8 mouse cellular contexts compared by ENCODE assay signal in genomic region chr2:109917496-109918413, GRCm38 (mm10). TPM values are rescaled to one million over a fixed set of nuclear protein-coding genes. Genes with fewer than 3 reads are reported as not detected.
A peak's percentile ranks its signal among the peaks of the same experiment; 100 is the strongest.
DNase-seq lines count a peak whose midpoint lies in the region; ATAC-seq lines count a peak whose summit lies in the region.

Lgr4 (plus strand) TSS chr2:109917647.

- under 1% methylated on average over 91 of the region's 111 CpGs for WGBS in hindbrain, embryonic 12.5 days

- H3K4me1 ChIP-seq in hindbrain, embryonic 12.5 days, result peaks cover 34% of the 10 kb centered on the region

- H3K9ac ChIP-seq in hindbrain, embryonic 12.5 days, result peak within 1 kb of the TSS; percentile 98

- H3K36me3 ChIP-seq in hindbrain, embryonic 12.5 days, result no peaks in the 10 kb centered on the region

- DNase-seq in NIH3T3 (ENCODE audit: low read depth), result peak; percentile 97
- peak; percentile 93 to 96 for DNase-seq in cerebellum, postnatal 10 days
- peak; percentile 90 for DNase-seq in frontal cortex, postnatal 10 days (ENCODE audit: low spot score in 2 of 2)
- DNase-seq in layer of hippocampus, postnatal 14 days (ENCODE audit: low spot score in 2 of 2), result peak; percentile 91 to 96
- DNase-seq in lung, postnatal 14 days, result peak; percentile 92
- DNase-seq in retina, embryonic 14.5 days (ENCODE audit: low spot score), result peak; percentile 95
- DNase-seq in thymus, postnatal 4 days, result peak; percentile 86

- H3K27ac ChIP-seq in hindbrain, embryonic 12.5 days, result peak within 1 kb of the TSS; percentile 97

- peak within 1 kb of the TSS; percentile 94 for H3K4me3 ChIP-seq in hindbrain, embryonic 12.5 days

- no peaks in the 10 kb centered on the region for H3K9me3 ChIP-seq in hindbrain, embryonic 12.5 days (replicated peaks)

- H3K4me2 ChIP-seq in hindbrain, embryonic 12.5 days (replicated peaks), result peak within 1 kb of the TSS; percentile 61

- H3K27me3 ChIP-seq in hindbrain, embryonic 12.5 days, result no peaks in the 10 kb centered on the region

- ATAC-seq in hindbrain, embryonic 12.5 days (ENCODE audit: low FRiP score), result peak; percentile 98

RNA-seq across cellular contexts. Expression of gene Lgr4, which starts in this region (rescaled TPM):
- polyA plus RNA-seq in hindbrain, embryonic 12.5 days (2016; fragmentation: Nextera tagmentation; extraction: Ambion mirVana), result 17.4 and 18.3 TPM in 2 replicates
- 10 to 100 TPM; 26.0 to 26.7 TPM for total RNA-seq in layer of hippocampus, postnatal 14 days (2021)

Comparison
In these comparisons a context has a peak if more than half of its experiments do, and no peak if none do; other contexts are left out.
1. Peak in every context shown above with its lines: DNase-seq, ATAC-seq, H3K4me3 ChIP-seq and H3K27ac ChIP-seq.